Mouse (Mus musculus): ENCODE measurements around the gene Rassf2.
A peak's percentile ranks its signal among the peaks of the same experiment; 100 is the strongest.

Rassf2 gene

DNA sequence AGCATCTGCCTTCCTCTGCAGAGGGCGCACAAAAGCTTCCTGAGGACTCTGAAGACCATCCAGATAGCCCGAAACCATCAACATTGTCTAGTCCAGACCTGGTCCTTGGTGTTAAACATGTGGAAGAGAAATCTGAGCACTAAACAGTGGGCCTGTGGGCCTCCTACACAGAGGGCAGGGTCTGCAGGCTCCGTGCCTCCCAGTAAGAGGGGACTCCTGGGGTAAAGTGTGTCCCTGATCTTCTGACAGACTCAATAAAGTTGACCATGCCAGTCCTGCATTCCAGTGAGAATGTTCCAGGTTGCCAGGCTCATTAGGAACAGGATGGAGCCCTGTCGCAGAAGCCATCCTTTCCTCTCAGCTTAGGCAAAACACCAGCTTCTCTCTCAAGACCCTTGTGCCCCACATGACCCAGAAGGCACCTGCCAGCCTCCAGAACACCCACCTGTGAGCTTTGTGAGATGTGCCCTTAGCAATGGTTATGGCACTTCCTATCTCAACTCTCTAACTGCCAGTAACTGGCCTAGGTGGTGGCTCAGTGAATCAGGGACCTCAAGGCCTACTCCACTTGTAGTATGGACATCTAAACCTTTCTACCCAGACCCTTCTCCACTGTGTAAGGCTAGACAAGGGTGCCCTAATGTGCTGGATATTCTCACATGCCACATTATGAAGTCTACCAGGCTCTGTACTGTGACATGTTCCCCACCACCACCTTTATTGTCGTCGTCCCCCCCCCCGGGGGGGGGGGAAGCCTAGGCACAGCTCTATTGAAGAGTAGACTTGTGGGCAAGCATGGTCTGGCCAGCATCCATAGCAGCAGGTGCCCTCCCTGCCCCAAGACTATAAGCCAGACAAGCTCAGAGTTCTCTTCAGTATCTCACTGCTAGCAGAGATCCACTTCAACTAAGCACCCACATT lies 73.5 kb downstream of the Rassf2 start:
- DNase-seq (ENCODE audit: low read depth, low spot score), result no peak

DNA sequence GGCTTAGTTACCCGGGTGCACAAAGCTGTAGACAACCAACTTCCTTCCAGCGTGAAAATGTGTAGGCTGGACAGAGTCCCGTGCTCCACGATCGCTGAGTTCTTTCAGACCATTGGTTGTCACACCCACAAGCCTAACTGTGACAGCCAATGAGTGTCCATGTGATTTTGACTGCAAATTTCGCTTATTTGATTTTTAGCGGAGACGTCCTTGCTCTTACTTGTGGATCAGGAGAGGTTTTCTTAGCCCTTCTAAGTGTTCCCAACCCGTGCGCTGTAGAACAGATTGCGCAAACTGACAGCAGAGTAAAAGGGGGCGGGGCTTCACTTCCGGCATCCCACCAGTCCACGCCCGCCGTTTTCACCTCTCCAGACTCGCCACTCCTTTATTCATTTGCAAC lies 74.8 kb downstream of the Rassf2 start:
- peak; percentile 34 for DNase-seq (ENCODE audit: low read depth, low spot score)

DNA sequence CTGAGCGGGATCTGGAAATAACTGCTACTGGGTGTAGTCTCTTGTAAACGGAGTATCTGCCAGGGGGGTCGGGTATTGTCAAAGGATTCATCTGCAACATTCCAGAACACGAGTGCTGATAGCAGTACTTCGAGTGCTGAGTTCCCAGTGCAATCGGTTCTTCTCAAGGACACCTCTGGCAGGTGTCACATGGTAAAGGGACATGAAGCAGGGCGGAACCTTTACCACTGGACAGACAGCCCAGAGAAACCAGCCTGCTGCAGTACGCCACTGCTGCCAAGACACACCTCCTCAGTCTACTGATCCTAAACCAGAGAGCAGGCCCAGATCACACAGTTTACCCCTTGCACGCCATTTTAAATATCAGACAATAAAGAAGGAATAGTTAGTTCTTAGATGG lies 75.2 kb downstream of the Rassf2 start:
- no peak for DNase-seq (ENCODE audit: low read depth, low spot score)

DNA sequence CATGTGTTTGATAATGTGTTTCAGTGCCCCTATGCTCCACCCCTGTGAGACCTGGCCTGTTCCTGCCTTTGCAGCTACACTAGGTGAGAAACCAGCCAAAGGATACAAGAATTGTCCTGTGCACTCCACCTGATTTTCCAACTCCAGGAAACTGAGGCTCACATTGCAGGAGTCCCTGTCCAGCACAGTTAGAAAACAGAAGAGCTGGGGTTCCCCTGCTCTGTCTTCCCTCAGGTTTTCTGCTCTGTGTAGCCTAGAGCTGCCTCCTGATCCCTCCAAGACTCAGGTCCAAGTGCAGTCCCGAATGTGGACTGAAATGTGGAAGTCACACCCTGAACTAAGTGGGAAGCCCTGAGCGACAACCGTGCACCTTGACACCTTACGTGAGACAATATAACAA lies 76.3 kb downstream of the Rassf2 start:
- no peak for DNase-seq (ENCODE audit: low read depth, low spot score)

DNA sequence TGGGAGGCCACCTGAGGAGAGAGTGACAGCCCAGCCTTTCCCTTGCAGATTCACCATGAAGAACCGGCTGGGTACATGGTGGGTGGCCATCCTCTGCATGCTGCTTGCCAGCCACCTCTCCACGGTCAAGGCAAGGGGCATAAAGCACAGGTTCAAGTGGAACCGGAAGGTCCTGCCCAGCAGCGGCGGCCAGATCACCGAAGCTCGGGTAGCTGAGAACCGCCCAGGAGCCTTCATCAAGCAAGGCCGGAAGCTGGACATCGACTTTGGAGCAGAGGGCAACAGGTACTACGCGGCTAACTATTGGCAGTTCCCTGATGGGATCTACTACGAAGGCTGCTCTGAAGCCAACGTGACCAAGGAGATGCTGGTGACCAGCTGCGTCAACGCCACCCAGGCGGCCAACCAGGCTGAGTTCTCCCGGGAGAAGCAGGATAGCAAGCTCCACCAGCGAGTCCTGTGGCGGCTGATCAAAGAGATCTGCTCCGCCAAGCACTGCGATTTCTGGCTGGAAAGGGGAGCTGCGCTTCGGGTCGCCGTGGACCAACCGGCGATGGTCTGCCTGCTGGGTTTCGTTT lies 77.0 kb downstream of the Rassf2 start:
- peak; percentile 20 for DNase-seq (ENCODE audit: low read depth, low spot score)

DNA sequence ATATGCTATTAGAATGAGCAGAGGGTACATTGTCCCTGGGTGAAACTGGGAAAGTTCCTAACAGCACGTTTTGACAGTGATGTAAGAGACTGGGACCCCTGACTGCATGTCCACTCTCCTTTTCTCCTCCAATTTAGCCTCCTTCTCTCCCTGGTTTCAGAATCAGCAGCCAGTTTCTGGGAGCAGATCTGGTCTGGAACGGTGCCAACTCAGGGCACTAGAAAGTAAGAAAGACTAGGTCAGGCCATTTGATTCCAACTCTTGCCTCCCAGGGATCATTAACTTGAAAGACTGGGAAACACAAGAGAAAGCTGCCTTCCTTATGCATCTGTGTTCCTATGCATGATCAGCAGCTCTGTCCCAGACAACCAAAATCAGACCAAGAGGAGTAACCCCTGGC lies 77.6 kb downstream of the Rassf2 start:
- no peak for DNase-seq (ENCODE audit: low read depth, low spot score)

DNA sequence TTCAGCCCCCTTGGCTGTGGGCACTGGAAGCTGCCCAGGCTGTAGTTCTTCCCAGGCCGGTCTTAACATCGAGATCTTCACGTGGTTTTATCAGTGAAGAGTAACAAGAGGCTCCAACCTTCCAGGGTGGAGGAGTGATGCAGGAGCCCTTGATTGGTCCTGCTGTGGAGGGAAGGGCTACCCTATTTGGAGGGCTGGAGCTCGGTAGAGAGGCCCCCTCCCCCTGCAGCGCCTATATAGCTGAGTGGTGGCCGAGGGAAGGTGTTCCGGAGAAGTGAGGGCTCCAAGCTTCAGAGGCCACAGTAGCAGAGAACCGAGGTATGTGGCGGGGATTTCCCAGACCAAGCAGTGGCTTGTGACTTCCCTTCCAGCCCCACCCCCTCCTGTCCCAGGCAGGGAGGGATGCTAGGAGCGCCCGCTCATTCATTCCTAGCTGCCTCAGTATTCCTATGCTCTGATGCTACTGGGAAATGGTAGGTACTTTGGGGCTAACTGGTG lies 79.4 kb downstream of the Rassf2 start, which contains the start of gene Prnd:
Gene Prnd, plus strand, starts transcription at position 264 of the 498 bp plus-strand sequence.
- DNase-seq (ENCODE audit: low read depth, low spot score), result no peak

DNA sequence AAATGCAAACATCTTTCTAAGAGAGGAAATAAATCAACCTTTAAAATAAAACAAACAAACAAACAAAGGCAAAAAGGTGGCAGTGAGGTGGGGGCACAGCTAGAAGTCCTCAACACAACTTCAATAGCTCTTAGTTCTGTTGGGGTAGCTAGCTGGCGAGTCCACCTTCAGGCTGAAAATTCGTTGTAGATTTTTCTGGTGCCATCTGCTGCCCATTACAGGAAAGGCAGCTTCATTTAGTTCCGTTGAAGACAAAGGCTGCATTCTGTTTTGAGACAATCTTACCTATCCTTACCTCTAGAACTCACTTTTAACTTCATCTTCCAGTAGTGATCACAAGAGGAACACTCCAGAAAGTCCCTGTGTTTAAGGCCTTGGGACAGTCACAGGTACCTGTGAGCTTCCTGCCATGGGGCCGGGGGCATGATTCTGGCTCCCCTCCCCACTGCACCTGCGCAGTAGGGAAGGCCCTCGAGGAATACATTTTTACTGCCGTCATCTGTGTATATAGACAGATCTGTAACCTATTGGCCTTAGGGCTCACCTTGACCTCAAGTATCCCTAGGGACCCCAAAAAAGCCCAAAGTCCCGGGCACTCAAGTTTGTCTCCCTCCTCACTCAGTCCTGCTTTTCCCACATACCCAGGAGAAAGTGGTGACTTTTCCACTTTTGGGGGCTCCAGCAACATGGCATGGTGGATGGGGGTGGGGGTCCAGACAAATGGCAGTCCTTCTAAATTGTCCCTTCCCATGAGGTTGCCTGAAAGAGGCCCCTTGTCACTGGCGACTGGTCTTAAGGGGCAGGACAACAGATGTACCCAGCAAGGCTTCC lies 80.1 kb downstream of the Rassf2 start:
- peak; percentile 60 for DNase-seq (ENCODE audit: low read depth, low spot score)

DNA sequence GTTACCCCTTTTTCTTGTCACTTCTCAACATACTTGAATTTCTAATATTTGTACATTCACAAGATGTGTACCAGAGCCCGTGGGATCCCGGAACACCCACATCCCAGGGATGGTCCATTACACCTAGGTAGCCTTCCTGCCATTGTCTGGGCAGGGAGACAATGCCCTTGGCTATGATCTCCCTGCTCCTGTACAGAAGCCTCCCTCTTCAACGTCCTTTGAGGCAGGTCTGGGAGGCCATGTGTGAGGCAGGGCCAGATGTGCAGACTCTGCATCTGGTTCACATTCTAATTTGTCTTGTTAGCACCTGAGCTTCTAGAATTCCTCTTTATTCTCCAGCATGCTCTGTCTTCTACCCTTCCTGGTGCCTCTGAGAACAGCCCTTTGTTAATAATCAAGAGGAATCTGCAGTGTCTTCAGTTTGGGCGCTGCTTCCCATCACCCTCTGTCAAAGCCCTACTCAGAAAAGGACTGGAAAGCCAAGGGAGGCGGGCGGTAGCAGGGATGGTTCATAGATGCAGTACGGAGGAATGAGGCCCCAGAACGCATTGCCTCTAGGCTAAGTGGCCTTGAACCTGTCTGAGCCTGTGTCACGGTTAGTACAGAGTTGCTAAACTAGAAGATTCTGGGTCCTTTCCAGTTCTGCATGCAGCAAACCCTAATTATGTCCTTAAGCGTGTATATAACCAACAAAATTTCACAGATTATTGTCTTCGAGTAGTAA lies 81.0 kb downstream of the Rassf2 start:
- no peak for DNase-seq (ENCODE audit: low read depth, low spot score)

DNA sequence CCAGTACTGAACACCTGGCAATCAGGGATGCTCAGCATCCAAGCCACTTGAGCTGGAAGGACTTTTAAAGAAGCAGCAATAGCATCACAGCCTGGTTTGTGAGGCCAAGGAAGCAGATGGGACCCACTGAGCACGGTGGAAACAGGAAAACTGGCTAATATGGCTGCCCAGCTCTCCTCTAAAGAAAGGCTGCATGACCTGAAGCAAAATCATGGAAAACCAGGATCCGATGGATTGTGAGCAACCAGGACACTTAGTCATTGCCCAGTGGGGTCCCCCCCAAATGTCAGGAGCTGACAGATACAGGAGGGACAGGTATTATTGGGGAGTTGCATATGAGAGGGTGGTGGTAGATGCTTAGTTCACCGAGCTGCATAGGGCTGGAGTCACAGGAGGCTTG lies 81.9 kb downstream of the Rassf2 start:
- no peak for DNase-seq (ENCODE audit: low read depth, low spot score)

DNA sequence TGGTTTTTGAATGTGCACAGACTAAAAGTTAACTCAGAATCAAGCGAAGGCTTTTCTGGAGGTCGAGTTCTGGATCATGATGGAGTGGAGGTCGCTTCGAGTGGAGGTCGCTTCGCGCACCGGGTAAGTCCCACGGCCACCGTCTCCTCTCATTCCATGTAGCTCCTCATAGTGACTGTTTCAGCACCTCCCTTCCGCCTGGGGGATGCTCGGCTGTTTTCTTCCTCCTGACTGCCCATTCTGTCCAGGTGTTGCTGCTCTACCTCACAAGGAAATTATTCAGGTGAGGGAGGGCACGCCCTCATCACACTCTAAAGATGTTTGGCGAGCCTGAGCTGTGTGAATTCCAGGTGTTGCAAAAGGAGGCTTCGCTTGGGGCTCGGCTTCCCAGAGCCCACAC lies 83.7 kb downstream of the Rassf2 start:
- no peak for DNase-seq (ENCODE audit: low read depth, low spot score)

DNA sequence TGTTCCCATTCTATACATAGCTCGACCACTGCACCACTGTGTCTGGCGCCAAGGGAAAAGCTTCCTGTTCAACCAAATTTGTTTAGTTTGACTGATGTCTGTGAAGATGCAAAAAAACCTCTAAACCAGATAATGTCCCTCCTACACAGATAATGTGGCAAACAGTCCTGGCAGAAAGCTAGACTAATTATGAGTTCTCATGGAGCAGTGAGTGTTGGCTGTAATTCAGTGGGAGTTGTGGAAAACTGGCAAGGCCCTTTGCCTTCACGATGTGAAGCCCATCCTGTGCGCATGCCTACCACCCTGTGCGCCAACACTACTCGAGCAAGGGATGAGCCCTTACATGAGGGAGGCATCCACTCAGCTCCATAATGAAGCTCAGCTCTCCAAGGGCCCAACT lies 84.3 kb downstream of the Rassf2 start:
- DNase-seq (ENCODE audit: low read depth, low spot score), result no peak

DNA sequence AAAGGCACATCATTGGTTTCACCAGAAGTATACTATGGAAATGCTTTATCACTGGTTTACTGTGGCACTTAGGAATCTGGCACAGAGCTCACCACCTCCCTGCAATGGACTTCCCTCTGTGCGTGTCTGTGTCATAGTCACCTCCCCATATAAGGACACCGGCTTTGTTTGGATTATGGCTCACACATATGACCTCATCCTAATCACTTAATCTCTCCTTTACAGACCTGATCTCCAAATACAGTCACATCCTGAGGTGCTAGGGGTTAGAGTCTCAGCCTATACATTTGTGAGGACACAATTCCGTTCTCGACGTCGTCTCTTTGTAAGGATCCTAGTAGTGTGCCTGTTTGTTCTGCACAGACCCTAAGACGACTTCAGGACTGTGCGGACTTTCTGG lies 84.8 kb downstream of the Rassf2 start:
- DNase-seq (ENCODE audit: low read depth, low spot score), result no peak

DNA sequence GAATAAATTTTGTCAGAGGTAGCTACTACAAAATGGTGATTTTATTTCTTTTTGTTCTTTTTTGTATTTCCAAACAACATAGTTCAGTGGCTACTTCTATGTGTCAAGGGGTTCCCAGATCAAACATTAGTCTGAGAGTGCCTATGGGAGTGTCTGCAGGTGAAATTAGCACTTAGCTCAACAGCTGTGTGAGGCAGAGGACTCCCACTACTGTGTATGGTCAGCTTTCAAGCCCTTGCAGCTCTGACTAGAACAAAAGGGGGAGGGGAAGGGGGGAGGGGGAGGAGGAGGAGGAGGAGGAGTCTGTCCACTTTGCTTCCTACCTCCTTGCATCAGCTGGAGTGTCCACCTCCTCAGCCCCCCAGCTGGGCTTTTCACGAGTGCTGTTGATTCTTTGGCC lies 85.7 kb downstream of the Rassf2 start:
- no peak for DNase-seq (ENCODE audit: low read depth, low spot score)

DNA sequence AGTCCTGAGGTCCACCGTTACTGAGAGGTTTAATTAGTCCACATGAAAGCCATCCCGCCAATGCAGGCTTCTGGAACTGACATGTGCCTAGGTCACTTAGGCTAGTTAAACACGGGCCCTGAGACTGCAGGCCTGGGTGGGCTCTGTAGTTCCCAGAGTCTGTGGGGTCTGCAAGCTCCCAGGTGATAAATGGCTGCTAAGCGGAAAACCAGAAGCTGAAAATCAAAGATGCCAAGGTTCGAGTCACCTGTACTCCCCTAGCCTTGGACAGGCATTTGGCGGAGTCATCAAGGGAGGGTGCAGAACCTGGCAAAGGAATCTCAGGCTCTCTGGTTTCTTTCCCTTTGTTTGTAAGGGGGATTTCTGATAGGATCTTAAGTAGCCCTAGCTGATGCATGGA lies 88.6 kb downstream of the Rassf2 start:
- DNase-seq (ENCODE audit: low read depth, low spot score), result no peak

DNA sequence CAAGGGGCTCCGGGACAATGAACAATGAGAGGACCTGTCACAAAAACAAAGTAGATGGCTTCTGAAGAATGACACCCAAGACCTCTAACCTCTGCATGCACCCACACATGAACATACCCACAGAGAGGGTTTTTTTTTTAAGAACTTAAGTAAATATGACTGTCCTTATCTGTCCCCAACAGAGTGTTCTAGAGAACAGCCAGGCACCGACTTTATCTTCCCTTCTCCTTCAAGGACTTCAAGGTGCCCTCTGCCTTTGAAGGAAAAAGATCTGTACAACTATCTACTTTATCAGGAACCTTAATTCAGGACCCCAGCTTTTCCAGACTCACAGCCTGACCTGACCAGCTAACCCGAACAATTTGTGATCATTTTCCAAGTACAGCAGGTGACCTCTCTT lies 89.6 kb downstream of the Rassf2 start:
- DNase-seq (ENCODE audit: low read depth, low spot score), result no peak
